Comparison of ENCODE assay signal across 8 mouse cellular contexts in the genomic region with DNA sequence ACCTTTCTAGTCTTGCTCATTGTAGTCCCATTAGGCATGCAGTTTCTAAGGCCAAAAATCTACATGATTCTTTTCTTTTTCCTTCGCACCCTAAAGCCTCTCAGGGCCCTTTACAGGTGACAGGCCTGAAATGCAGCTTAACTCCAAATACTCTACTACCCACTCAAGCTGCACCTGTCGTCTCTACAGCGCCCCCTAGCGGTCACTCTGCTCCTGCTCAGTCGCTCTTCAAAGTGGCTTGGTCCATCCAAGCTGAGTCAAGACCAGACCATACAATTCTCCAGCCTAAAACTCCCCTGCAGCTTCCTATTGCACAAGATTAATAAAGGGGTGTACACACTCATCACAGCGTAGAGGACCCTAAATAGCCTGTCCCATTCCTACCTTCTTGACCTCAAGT.
A peak's percentile ranks its signal among the peaks of the same experiment; 100 is the strongest.
DNase-seq lines count a peak whose midpoint lies in the region; ATAC-seq lines count a peak whose summit lies in the region.

No protein-coding gene starts in this region.

- DNase-seq in cerebellum, adult 11 months: peak; percentile 23
- DNase-seq in ovary, postnatal 14 days (ENCODE audit: low spot score): peak; percentile 30
- DNase-seq in ovary, adult 18-20 months (ENCODE audit: low spot score): no peak
- peak; percentile 26 to 41 for DNase-seq in cerebellum, postnatal 4 days (ENCODE audit: low spot score in 2 of 2)
- peak; percentile 66 to 74 for DNase-seq in kidney, postnatal 25 days
- DNase-seq in lung, postnatal 36 days: peak; percentile 76
- peak; percentile 41 to 82 for DNase-seq in spleen, postnatal 10 days (ENCODE audit: low spot score in 2 of 2)

- no peak for ATAC-seq in cerebellum, adult (ENCODE audit: insufficient number of reproducible peaks, low FRiP score, low TSS enrichment)
